Mouse (Mus musculus) regulatory T cell (primary cell): ENCODE measurements around the gene Fam169a.

Source experiments
- in situ Hi-C: fragments of 300-600 bp; cut with MboI, MseI; formaldehyde crosslinking; loops from one replicate; pipeline ENCODE4 v1.15.1; 2025; ENCODE audit warnings: high pct_unique_total_duplicates

The Fam169a gene

GRCm38 (mm10) chr13:97180113-97180828, 113.2 kb downstream of the Fam169a start:
- in situ Hi-C loops = no loop called here
